Mouse (Mus musculus) mouse embryonic stem cell (cell line): ENCODE data around the gene Babam1.

ENCODE experiments used
- in situ Hi-C, 2 experiments: fragments of 300-500 bp; cut with MboI; formaldehyde crosslinking; loops; 1 replicate in 1 of 2; 3 replicates in 1 of 2; pipeline ENCODE4 v1.14.3; 2019 to 2020; ENCODE audit warnings: low sequenced_read_pairs in 2 of 2, low pct_unique_long_range_greater_than_20kb in 1 of 2, mixed read lengths in 1 of 2; ENCODE audit not compliant: unreplicated experiment in 1 of 2

Babam1 gene

DNA sequence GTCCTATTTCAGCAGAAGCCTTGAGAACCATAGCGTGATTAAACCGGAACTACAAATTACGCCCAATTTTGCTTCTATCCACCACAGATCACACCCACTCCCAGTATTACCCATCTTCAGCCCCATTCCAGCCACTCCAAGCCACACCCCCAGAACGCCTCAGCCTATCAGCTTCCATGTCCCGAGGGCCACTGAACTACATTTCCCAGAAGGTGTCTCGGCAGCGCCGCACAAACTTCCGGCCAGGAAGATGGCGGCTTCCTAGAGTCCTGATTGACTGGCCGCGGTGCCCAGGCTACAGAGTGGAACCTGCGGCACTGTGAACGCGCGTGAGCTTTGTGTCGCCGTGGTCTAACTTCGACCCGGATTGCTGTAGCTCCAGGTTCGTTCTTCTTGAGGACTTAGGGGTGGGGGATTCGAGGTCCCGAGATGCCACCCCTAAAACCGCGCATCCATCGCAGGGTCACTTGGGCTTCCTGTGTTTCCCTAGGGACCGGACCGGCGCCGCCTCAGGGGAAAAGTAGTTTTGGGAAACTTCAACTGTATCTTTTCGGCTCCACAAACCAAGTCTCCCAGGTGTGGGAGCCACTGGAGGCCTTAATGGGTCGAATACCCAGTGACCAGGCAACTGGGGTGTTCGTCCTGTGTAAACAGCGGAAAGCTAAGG, at the start of gene Babam1:
TSS of gene Babam1 (plus strand) at position 223 of the 667 bp plus-strand sequence.
- in situ Hi-C loops: no loop called here

GRCm38 (mm10) chr8:71351117-71351516, 45.5 kb upstream of the Babam1 start:
- in situ Hi-C loops: no loop called here

DNA sequence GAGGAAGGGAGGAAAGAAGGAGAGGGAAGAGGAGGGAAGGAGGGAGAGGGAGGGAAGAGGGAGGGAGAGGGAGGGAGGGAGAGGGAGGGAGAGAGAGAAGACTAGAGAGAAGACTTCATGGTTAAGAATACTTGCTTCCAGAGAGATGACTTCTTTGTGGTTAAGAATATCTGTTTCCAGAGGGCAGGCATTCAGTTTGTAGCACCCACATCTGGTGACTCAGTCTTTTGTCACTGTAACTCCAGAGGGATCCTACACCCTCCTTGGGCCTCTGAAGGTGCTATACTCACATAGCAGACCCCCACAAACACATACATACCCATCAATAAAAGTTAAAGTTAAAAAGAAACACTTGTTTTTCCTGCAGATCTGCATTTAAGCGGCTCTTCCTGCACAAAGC, 45.1 kb upstream of the Babam1 start:
- in situ Hi-C loops: no loop called here

- in situ Hi-C loops: no loop called here
Observed at GRCm38 (mm10) chr8:71358026-71358425, 38.6 kb upstream of the Babam1 start.

DNA sequence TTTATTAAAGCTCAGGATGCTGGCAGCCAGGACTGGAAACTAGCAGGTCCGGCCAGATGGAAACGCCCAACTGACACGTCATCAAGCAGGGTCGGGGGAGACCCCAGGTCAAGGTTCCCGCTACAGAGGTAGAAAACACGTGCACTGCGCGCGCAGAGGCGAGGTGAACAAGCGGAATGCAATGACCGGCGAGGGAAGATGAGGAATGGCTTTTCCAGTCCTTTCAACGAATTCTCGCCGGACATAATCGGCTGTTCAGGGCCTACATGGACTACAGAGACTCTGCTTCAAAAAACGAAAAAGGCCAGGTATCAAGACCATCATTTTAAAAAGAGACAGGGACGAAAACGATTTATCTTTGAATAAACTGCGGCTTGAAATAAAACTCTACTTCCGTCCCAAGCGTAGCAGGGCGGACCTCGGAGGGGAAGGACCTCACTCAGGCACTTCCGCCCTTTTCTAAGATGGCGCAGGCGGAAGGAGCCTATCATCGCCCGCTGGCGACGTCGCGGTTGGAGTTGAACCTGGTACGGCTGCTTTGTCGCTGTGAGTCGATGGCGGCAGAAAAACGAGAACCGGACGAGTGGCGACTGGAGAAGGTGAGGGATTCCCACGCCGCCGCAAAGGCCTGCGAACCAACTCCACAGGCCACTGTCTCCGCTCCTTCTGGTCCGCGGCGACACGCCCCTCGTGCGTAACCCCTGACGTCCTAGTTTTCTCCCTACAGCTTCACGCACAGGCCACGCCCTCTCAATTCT, 29.7 kb upstream of the Babam1 start, which contains the start of gene Use1:
TSS of gene Use1 (plus strand) at position 78 of the 758 bp plus-strand sequence.
- in situ Hi-C loops: no loop called here

DNA sequence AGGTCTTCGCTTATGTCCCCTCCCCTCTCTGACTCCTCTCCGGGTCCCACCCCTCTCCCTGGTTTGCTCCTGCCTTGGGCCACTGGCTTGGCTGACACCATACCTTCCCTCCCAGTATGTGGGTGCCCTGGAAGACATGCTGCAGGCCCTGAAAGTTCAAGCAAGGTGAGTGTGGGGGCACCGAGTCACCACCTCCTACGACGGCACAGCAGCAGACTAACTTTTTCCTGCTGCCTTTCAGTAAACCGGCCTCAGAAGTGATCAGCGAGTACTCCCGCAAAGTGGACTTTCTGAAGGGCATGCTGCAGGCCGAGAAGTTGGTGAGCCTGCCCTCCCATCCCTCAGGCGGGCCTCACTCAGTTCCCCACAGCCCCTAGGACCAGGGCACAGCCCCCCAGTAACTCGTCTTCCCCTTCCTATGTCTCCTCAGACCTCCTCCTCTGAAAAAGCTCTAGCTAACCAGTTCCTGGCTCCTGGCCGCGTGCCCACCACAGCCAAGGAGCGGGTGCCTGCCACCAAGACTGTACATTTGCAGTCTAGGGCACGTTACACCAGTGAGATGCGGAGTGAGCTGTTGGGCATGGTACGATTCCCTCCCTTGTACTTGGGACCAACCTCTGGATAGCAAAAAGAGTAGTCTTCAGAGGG, 29.0 kb upstream of the Babam1 start:
- in situ Hi-C loops: no loop called here

GRCm38 (mm10) chr8:71368366-71368765, 28.3 kb upstream of the Babam1 start:
- in situ Hi-C loops: no loop called here

- in situ Hi-C loops: no loop called here
Observed at GRCm38 (mm10) chr8:71369040-71369718, 27.5 kb upstream of the Babam1 start.

GRCm38 (mm10) chr8:71370711-71371235, 25.9 kb upstream of the Babam1 start:
- in situ Hi-C loops: no loop called here

GRCm38 (mm10) chr8:71371236-71371848, 25.3 kb upstream of the Babam1 start, which contains the start of gene Ocel1:
TSS of gene Ocel1 (plus strand) at chr8:71371298.
- in situ Hi-C loops: no loop called here

- in situ Hi-C loops: no loop called here
Observed at GRCm38 (mm10) chr8:71372427-71372826, 24.2 kb upstream of the Babam1 start.

GRCm38 (mm10) chr8:71373000-71373399, 23.7 kb upstream of the Babam1 start:
- in situ Hi-C loops: no loop called here

DNA sequence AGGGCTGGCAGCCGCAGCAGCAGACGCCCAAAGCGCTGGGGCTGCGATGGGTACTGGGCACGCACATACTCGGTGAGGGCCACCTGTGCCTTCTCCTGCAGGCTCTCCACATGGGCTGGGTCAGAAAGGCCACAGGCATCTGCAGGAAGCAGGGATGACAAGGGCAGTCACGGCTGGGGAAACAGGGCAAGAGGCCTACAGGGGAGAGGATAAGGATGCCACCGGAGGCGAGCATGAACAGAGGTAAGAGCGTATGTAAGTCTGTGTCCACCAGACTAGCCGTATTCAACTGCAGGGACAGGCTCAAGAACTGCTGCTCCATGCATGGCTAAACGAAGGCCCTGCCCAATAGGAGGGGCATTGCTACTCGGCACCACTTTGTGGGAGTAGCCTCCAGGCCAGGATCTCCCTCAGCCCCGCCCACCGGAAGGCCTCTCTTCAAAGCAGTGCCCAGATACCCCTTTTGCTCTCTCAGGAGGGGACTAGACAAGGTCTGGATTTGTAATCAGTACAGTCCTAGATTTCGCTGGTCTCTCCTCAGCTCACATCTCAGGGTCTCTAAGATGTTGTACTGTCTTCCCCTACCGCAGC, 21.9 kb upstream of the Babam1 start:
- in situ Hi-C loops: no loop called here

DNA sequence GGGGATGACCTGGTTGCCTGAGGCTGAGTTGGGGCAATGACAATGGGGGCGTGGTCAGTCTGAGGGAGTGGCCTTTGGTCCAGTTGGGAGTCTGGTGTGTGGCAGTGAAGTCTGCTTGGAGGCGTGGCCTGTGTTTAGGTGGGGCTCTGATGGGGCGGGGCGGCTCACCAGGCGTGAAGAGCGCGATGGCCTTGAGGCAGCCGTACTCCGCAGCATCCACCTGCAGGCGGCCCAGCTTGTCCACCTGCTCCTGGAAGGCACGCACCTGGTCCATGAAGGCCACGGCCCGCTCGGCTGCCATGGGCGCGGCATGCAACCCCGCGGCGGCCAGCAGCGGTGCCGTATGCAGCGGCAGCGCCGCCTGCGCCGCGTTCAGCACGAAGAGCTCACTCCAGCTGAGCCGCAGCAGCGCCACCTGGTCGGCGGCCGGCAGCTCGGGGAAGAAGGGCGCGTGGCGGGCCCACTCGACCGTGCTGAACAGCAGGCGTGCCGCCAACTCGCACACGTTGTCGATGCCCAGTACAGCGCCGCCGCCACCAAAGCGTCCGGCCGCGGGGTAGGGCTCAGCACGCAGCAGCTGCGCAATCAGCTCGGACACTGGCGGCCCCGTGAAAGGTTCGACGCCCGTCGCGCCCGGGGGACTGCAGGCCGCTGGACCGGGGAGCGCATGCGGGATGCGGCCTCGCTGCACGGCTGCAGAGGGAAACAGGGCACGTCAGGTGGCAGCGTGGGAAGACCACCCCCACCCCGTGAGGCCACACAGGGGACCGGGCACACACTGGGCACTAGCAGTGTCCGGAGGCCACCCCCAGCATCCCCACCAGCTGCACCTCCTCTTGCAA, 20.9 kb upstream of the Babam1 start:
- in situ Hi-C loops: no loop called here

GRCm38 (mm10) chr8:71376423-71377030, 20.1 kb upstream of the Babam1 start:
- in situ Hi-C loops: no loop called here

- in situ Hi-C loops: no loop called here
Observed at GRCm38 (mm10) chr8:71379008-71379407, 17.7 kb upstream of the Babam1 start.
